Mouse (Mus musculus) brain, embryonic 14.5 days (tissue): ENCODE results near the gene 4933430I17Rik.
A peak's percentile ranks its signal among the peaks of the same experiment; 100 is the strongest.

Experiments
- CTCF ChIP-seq: fragments of 200-500 bp; IDR thresholded peaks from 2 replicates; pipeline ENCODE4 v1.5.1; 2012; ENCODE audit warnings: inconsistent platforms, mild to moderate bottlenecking, moderate library complexity, borderline replicate concordance; ENCODE audit not compliant: insufficient read depth, insufficient read length; ENCODE audit errors: extremely low read depth
- POLR2A ChIP-seq: fragments of 200-500 bp; IDR thresholded peaks from 2 replicates; pipeline ENCODE4 v1.6.1; 2012; ENCODE audit warnings: mild to moderate bottlenecking, inconsistent platforms, borderline replicate concordance; ENCODE audit not compliant: poor library complexity, insufficient read depth, insufficient read length, severe bottlenecking; ENCODE audit errors: extremely low read depth

GRCm38 (mm10) chr4:62583265-62584092 is 58.3 kb downstream of the 4933430I17Rik start:
- TF ChIP-seq POLR2A, result peak; percentile 43; the same call in 1 of the 2 replicates
- TF ChIP-seq CTCF, result peak; percentile 10; the same call in 1 of the 2 replicates
